Mouse (Mus musculus) neural tube, embryonic 15.5 days (tissue): ENCODE measurements around the gene Ncapg. TPM values are rescaled to one million over a fixed set of nuclear protein-coding genes. Genes with fewer than 3 reads are reported as not detected.

Source experiments
- ATAC-seq: fragments of 200-750 bp; cut with Nextera tagmentation; 2 replicates; pipeline ENCODE4 v1.8.0; 2017; ENCODE audit warnings: mild to moderate bottlenecking, moderate TSS enrichment, moderate library complexity; ENCODE audit not compliant: low FRiP score
- H3K27ac ChIP-seq: fragments of 300-500 bp; sonication (generic); replicated peaks from 2 replicates; pipeline ENCODE4 v1.5.1; 2015; ENCODE audit warnings: mild to moderate bottlenecking, inconsistent platforms
- H3K27me3 ChIP-seq: fragments of 300-500 bp; sonication (generic); replicated peaks from 2 replicates; pipeline ENCODE4 v1.6.1; 2015; ENCODE audit warnings: inconsistent platforms
- H3K36me3 ChIP-seq: fragments of 300-500 bp; sonication (generic); 2 replicates; pipeline ENCODE4 v1.6.1; 2015; ENCODE audit warnings: inconsistent platforms
- H3K4me1 ChIP-seq: fragments of 300-500 bp; sonication (generic); 2 replicates; pipeline ENCODE4 v1.6.1; 2015; ENCODE audit warnings: inconsistent platforms
- H3K4me2 ChIP-seq: fragments of 300-500 bp; sonication (generic); 2 replicates; pipeline ENCODE4 v1.6.1; 2015; ENCODE audit warnings: inconsistent platforms, mild to moderate bottlenecking, moderate library complexity
- H3K4me3 ChIP-seq: fragments of 300-500 bp; sonication (generic); replicated peaks from 2 replicates; pipeline ENCODE4 v1.5.1; 2015; ENCODE audit warnings: mild to moderate bottlenecking, inconsistent platforms
- H3K9ac ChIP-seq: fragments of 300-500 bp; sonication (generic); replicated peaks from 2 replicates; pipeline ENCODE4 v1.6.1; 2015; ENCODE audit warnings: mild to moderate bottlenecking, inconsistent platforms
- H3K9me3 ChIP-seq: fragments of 300-500 bp; sonication (generic); replicated peaks from 2 replicates; pipeline ENCODE4 v1.6.1; 2016; ENCODE audit warnings: inconsistent platforms
- WGBS: fragments of 180-500 bp; shearing (Covaris S2); methylation state at CpG from one replicate; pipeline ENCODE4 v1.1.7; 2015; ENCODE audit warnings: mixed read lengths; 5-methylcytosine and 5-hydroxymethylcytosine counted together
- polyA plus RNA-seq: library from polyadenylated mRNA; unstranded; fragments of >200 nt; fragmentation: Nextera tagmentation; extraction: Ambion mirVana; gene quantifications from 2 replicates; pipeline ENCODE4 v1.2.1, GENCODE M21; 2015

Ncapg gene
- polyA plus RNA-seq, 1 experiment from 2014 or later = 5.3 TPM

DNA sequence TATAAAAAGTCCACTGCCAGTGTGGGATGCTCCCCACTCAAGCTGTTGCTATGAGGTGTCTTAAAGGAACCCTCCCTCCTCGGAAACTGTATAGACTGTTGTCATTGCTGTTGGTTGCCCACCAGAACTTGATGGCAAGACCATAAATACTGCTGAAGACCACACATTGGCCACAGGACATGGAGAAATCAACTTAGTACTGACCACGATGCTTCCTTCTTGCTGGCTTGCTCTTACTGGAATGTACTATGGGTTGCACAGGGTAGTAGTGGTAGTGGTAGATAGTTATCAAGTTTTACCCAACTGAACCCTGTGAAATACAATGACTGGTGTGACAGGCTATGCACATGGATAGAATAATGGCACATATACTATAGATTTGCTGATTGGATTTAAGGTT, 37.1 kb downstream of the Ncapg start:
- no peak for ATAC-seq
- H3K9me3 ChIP-seq = no peaks in the 10 kb centered on the region
- H3K9ac ChIP-seq = no peak overlapping the region
- peaks cover 8% of the 10 kb centered on the region; the same call in 1 of the 2 replicates for H3K36me3 ChIP-seq
- no peak overlapping the region for H3K4me2 ChIP-seq
- no peaks in the 10 kb centered on the region for H3K4me1 ChIP-seq
- H3K27ac ChIP-seq = no peak overlapping the region
- H3K4me3 ChIP-seq = no peak overlapping the region
- H3K27me3 ChIP-seq = no peaks in the 10 kb centered on the region
- WGBS = 98% methylated on average over 2 of the region's 2 CpGs

DNA sequence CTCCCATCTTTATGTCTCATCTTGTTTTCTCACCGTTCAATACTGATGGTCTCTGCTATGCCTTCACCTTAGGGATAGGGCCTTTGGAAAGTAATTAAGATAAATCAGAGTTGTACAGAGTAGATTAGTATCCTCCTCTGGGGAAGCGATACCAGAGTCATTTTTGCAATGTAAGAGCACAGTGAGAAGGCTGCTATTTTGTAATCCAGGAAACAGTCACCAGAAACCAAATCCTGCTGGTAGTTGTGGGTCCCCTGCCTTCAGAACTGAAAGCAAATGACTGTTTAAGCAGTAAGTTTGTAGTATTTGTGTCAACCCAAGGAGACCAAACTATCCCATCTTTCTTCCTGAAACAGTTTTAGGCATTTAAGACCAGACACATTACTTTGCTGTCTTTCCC, 39.9 kb downstream of the Ncapg start:
- 90% methylated on average over 2 of the region's 2 CpGs for WGBS
- Histone ChIP-seq H3K4me3 (no peak overlapping the region), H3K36me3 (peaks cover 8% of the 10 kb centered on the region; the same call in 1 of the 2 replicates), H3K9me3 (no peaks in the 10 kb centered on the region), H3K27ac (no peak overlapping the region), H3K4me1 (no peaks in the 10 kb centered on the region), H3K27me3 (no peaks in the 10 kb centered on the region), H3K4me2 (no peak overlapping the region), H3K9ac (no peak overlapping the region)
- ATAC-seq = no peak

DNA sequence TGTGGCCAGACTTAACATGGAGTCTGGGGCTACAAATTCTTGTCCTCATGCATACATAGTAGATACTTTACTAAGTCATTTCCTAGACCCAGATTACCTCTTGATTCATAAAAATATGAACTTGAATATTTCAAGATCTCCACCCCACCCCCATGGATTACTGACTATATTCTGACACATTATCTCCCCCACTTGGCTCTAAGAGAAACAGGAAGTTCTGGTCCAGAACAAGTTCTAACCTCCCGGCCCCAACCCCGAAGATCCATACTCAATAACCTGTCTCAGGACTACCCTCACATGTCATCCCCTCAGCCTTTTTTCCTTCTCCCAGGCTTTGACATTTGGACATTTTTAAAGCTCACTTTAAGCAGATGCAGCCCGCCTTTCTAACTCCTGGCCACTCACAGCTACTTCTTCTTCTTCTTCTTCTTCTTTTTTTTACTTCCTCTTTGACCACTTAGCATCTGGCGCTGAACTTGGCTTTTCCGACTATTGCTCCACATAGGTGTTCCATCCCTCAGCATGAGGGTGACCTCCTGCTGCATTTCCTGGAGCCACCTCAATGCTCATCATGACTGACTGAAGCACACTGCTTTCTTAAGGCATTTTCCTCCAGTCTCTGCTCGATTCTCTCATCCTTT, 49.2 kb downstream of the Ncapg start:
- Histone ChIP-seq H3K9me3 (no peaks in the 10 kb centered on the region), H3K27me3 (no peaks in the 10 kb centered on the region), H3K4me2 (no peak overlapping the region), H3K9ac (no peak overlapping the region), H3K27ac (no peak overlapping the region), H3K36me3 (no peaks in the 10 kb centered on the region), H3K4me1 (no peaks in the 10 kb centered on the region), H3K4me3 (no peak overlapping the region)
- ATAC-seq = no peak
- WGBS = 94% methylated on average over 6 of the region's 6 CpGs

DNA sequence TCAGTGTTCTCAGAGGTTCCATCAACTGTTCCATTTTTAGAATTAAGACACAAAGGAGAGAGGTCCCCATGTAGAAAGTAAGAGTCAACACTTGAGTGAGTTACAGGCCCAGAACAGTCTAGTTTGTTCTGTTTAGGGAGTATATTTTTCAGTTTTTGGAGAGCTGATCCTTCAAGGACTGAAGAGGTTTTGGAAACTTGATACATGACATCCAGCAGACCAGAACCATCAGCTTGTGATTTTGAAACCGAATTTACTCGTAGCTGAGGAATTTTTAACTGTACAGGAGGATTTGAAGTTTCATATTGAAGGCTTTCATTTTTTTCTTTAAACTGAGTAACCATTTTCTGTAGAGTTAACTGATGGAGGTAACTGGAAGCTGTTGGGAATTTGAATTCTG, 64.0 kb downstream of the Ncapg start:
- no peak for ATAC-seq
- Histone ChIP-seq H3K4me1 (no peaks in the 10 kb centered on the region), H3K4me2 (no peak overlapping the region), H3K9ac (no peak overlapping the region), H3K36me3 (peaks cover 10% of the 10 kb centered on the region; the same call in 1 of the 2 replicates), H3K4me3 (no peak overlapping the region), H3K9me3 (no peaks in the 10 kb centered on the region), H3K27me3 (no peaks in the 10 kb centered on the region), H3K27ac (no peak overlapping the region)
- WGBS = 94% methylated on average over 2 of the region's 2 CpGs

DNA sequence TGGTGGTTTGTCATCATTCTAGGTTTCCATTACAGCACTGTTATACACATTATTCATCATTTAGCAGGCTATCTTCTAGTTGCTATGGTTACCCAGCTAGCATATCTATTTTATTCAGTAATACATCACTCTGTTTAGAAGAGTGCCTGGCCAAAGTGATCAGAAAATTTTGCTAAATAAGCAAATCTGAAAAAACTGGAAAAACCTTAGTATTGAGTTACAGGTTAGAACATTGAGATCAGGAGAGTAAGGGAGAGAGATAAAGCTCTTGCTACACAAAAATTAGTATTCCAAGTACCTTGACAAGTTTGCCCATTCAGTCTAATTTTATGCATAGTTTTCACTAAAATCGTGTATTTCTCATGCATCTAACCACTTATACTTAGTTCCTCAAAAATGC, 68.2 kb downstream of the Ncapg start:
- Histone ChIP-seq H3K9ac (no peak overlapping the region), H3K36me3 (peaks cover 10% of the 10 kb centered on the region; the same call in 1 of the 2 replicates), H3K27ac (no peak overlapping the region), H3K27me3 (no peaks in the 10 kb centered on the region), H3K4me1 (no peaks in the 10 kb centered on the region), H3K9me3 (no peaks in the 10 kb centered on the region), H3K4me3 (no peak overlapping the region), H3K4me2 (no peak overlapping the region)
- WGBS = 88% methylated on average over 1 of the region's 1 CpGs
- no peak for ATAC-seq

Other genes starting within 250 kb of the Ncapg start
- 143 and 155 TPM in 2 replicates for gene Qdpr, start 219.7 kb upstream of the Ncapg start, polyA plus RNA-seq
- not detected in 2 replicates for gene Clrn2, start 216.2 kb upstream of the Ncapg start, polyA plus RNA-seq
- gene Lap3, start 176.5 kb upstream of the Ncapg start, polyA plus RNA-seq = 33.5 and 43.9 TPM in 2 replicates
- 240 and 257 TPM in 2 replicates for gene Med28, start 149.7 kb upstream of the Ncapg start, polyA plus RNA-seq
- gene Fam184b, start 30.3 kb upstream of the Ncapg start, polyA plus RNA-seq = 11.7 and 13.6 TPM in 2 replicates
- 40.0 and 47.1 TPM in 2 replicates for gene Lcorl, start 187.7 kb downstream of the Ncapg start, polyA plus RNA-seq